Mouse (Mus musculus) layer of hippocampus, adult 2 months (tissue): ENCODE results near the gene Gm10961. TPM values are rescaled to one million over a fixed set of nuclear protein-coding genes. Genes with fewer than 3 reads are reported as not detected.
A peak's percentile ranks its signal among the peaks of the same experiment; 100 is the strongest.

Source experiments
- DNase-seq, 2 experiments: peaks; one replicate each; pipeline ENCODE4 v3.0.0; 2022; ENCODE audit warnings: low spot score in 2 of 2
- H3K27ac ChIP-seq: fragments of 200-600 bp; 2 replicates; pipeline ENCODE4 v1.8.1; 2022
- H3K4me3 ChIP-seq: fragments of 200-600 bp; 2 replicates; pipeline ENCODE4 v1.8.1; 2022; ENCODE audit warnings: mild to moderate bottlenecking
- CTCF ChIP-seq: fragments of 200-600 bp; conservative IDR thresholded peaks from 2 replicates; pipeline ENCODE4 v1.8.1; 2022; ENCODE audit warnings: antibody characterized with exemption, mild to moderate bottlenecking, moderate library complexity
- total RNA-seq, 2 experiments: library from RNA; stranded (reverse); gene quantifications; 2 replicates each; pipeline ENCODE4 v1.2.3; 2021

Gene Gm10961
- total RNA-seq, 2 experiments from 2014 or later = not detected

DNA sequence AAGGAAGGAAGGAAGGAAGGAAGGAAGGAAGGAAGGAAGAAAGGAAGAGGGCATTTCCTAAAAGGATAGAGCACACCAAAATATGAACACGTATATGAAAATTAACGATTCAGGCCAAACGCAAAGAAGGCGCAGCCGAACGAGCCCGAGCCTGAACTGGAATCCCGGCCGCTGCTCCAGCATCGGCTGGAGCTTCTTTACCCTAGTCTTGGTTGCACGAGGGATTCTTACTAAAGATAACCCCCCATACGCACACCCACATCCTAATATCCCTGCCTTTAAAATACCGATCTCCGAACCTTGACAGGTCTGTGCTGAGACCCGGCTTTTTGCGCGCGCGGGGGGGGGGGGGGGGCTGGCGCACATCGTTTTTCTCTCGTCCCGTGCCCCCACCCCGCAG, 34.0 kb upstream of the Gm10961 start:
- DNase-seq = no peak
- Histone ChIP-seq H3K27ac (no peak overlapping the region), H3K4me3 (no peak overlapping the region)
- no peak for TF ChIP-seq CTCF

DNA sequence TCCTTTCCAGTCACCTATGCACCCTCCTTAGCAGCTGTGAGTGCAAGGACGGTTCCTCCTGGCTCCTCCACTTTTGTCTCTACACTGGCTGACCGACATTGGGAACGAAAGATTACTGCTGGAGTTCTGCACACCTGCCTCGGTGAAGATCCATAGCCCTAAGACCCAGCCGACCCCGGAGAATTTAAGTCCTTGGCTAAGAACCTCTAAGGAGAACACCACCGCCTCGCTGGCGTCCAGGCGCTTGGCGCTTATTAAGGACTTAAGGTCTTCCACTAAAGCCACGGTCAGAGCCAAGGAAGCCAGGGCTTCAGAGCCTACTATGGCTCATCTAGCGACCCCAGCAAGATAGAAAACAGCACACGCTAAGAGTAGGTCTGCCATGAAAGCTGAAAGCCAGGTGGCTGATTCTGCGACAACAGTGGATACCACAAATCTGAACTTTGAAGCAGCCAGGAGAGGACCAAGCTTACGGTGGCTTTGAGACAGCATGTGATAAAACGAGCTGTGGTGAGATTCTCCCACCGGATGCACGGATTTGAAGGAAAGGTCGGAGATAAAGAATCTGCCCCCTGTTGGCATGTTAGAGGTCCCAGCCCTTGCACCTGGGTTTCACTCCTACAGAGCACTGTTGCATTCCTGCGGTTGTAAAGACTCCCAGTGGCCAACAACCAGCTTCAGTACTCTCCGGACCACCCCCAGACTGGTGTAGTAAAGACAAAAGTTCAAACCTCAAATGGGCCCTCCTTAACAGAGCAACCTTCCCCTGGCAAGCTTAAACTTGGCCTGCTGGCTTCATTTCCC, 33.3 kb upstream of the Gm10961 start:
- Histone ChIP-seq H3K4me3 (no peak overlapping the region), H3K27ac (no peak overlapping the region)
- peak; percentile 13; the same call in 1 of the 2 replicates for TF ChIP-seq CTCF
- no peak for DNase-seq

- no peak for TF ChIP-seq CTCF
- DNase-seq = no peak
- Histone ChIP-seq H3K4me3 (no peak overlapping the region), H3K27ac (no peak overlapping the region)
These were observed 31.0 kb upstream of the Gm10961 start for GRCm38 (mm10) chr3:107600127-107600526.

- no peak overlapping the region for H3K27ac ChIP-seq
- H3K4me3 ChIP-seq = no peak overlapping the region
- TF ChIP-seq CTCF = peak; percentile 94
- peak in 1 of 2 experiments; percentile 52 for DNase-seq
These were observed 25.8 kb upstream of the Gm10961 start for GRCm38 (mm10) chr3:107605304-107605703.

DNA sequence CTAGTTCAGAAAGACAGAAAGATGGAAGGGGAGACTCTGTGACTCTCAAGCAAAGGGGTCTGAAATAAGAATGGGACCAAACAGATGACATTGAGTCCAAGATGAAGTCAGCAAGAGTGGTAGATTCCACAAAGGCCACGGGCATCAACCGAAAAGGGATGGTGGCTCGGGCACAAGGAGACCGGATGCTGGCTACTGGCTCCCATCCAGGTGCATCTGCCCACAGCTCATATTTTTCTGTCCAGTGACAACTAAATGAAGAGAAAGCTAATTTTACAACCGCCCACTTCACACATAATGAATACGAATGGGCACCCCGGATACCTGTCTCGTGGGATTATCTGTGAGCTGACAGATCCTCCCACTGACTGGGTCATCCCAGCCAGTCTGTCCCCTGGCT, 23.9 kb upstream of the Gm10961 start:
- Histone ChIP-seq H3K27ac (no peak overlapping the region), H3K4me3 (no peak overlapping the region)
- no peak for TF ChIP-seq CTCF
- no peak for DNase-seq

DNA sequence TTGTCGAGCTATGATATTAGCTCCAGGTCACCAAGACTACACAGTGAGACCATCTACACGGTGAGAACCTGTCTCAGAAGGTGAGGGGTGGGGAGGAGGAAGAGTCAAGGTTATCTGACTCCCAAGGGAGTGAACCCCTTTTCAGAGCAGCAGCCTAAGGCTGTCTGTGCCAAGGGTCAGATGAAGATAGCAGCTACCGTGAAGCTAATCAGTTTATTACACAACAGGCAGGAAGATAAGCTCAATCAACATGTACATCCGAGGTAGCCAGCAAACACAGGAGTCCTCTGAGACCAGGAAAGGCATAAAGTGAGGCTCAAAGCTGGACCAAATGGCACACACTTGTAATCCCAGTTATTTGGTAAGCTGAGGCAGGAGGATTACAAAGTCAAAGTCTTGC, 22.3 kb upstream of the Gm10961 start:
- no peak for DNase-seq
- TF ChIP-seq CTCF = no peak
- H3K4me3 ChIP-seq = no peak overlapping the region
- no peak overlapping the region for H3K27ac ChIP-seq

GRCm38 (mm10) chr3:107609376-107609775, 21.7 kb upstream of the Gm10961 start:
- Histone ChIP-seq H3K4me3 (no peak overlapping the region), H3K27ac (no peak overlapping the region)
- DNase-seq = no peak
- TF ChIP-seq CTCF = no peak

- no peak for TF ChIP-seq CTCF
- H3K4me3 ChIP-seq = no peak overlapping the region
- no peak overlapping the region for H3K27ac ChIP-seq
- DNase-seq = no peak
These were observed 19.7 kb upstream of the Gm10961 start for GRCm38 (mm10) chr3:107611394-107611793.

DNA sequence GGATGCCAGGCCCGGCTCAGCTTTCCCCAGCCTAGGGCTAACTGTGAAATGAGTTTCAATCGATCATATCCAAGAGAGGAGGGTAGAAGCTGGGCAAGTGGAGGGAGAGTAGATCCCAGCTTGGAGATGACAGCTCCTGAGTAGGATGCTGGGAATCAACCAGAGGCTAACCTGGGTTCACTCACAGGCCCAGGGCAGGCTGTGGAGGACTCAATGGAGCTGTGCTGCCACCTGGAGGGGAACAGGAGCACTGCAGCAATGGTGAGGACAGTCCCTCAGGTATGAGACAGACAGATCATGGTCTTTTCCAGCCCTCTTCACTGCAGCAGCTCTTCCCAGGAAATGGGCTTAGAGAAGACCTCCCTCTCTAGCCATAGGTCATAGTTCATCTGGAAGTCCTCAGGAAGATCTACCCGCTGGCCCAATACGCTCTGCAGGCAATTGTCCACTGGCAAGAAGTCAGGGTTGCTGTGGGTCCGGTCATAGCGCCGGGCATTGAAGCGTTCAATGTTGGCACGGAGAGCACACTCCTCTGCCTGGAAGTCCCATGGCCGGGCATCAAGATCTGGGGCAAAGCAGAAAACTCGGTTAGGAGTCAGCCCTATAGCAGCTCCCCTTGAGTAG, 18.1 kb upstream of the Gm10961 start:
- DNase-seq = peak; percentile 28 to 82
- no peak overlapping the region for H3K4me3 ChIP-seq
- TF ChIP-seq CTCF = peak; percentile 96
- H3K27ac ChIP-seq = no peak overlapping the region

DNA sequence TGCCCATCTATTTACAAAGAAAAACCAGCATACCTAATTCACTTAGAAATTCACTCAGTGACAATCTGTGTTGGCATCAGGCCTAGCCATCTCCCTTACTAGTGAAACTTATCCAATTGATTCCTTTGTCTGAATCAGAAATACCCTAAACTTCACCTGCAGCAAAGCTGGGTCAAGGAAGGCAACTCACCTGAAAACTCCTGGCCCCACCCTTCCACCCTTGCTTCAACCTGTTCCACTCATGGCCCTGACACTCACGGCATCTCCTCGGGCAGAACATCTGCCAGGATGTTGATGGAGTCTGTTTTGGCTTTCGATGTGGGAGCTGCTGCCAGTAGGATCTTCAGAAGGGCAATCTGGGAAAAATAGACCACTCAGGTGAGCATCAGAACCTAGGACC, 13.3 kb upstream of the Gm10961 start:
- TF ChIP-seq CTCF = no peak
- no peak overlapping the region for H3K4me3 ChIP-seq
- DNase-seq = no peak
- H3K27ac ChIP-seq = no peak overlapping the region

- no peak for TF ChIP-seq CTCF
- Histone ChIP-seq H3K4me3 (no peak overlapping the region), H3K27ac (no peak overlapping the region)
- no peak for DNase-seq
These were observed 11.2 kb upstream of the Gm10961 start for GRCm38 (mm10) chr3:107619911-107620310.

DNA sequence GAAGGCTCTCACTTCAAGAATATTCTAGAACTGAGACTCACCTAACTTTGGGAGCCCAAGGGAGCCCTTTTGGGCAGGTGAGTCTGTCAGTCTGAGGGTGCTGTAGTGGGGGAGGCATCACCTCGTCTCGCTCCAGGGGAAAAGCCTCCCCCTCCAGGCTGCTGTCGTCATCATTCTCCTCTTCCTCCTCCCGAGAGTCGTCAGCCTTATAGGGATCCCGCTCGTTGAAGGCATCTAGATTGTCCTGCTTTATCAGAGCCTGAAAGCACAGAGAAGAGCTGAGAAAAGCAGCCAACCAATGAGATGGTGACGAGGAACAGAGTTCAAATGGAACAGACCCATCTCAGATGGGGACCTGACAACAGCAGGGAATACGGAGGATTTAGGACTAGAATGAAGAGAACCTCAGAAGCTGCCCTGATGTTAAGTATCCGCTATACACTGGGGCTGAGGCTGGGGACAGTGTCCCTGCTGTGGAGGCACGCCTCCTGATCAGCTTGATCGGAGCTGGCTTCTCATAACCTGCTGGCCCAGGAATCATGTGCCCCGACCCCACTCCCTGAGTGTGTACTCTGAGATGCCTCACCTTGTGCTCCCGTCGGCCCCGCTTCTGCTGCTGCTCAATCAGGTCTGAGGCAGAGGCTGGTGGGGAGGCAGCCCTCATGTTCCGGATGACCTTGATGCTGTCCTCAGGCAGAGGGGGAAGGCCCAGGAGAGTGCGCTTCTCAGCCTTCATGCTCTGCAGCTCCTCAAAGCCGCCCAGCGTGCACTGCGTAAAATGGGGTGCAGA, 9.6 kb upstream of the Gm10961 start:
- H3K27ac ChIP-seq = no peak overlapping the region
- no peak overlapping the region for H3K4me3 ChIP-seq
- DNase-seq = no peak
- no peak for TF ChIP-seq CTCF

DNA sequence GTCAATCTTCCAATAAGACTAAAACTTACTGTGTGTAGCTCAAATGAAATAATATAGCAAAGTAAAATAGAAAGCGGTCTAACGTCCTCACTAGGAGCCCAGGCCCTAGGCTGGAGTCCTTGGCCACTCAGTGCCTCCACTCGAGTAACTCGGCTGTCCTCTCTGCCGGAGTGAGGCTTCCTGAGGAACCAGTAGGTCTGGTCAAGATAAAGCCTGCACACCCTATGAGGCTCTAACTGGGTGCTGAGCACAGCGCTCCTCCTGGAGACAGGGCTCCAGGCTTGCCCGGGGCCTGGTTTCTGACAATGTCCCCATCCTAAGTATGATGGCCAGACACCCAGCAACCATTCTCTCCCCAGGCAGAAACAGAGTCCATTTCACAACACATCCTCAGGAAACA, 8.6 kb upstream of the Gm10961 start:
- no peak for TF ChIP-seq CTCF
- no peak for DNase-seq
- Histone ChIP-seq H3K27ac (no peak overlapping the region), H3K4me3 (no peak overlapping the region)
